Mouse (Mus musculus): ENCODE measurements around the gene Cyb5d1. TPM values are rescaled to one million over a fixed set of nuclear protein-coding genes. Genes with fewer than 3 reads are reported as not detected.

Cyb5d1 gene
- polyA plus RNA-seq, 2 experiments, result 7.3 to 8.3 TPM

DNA sequence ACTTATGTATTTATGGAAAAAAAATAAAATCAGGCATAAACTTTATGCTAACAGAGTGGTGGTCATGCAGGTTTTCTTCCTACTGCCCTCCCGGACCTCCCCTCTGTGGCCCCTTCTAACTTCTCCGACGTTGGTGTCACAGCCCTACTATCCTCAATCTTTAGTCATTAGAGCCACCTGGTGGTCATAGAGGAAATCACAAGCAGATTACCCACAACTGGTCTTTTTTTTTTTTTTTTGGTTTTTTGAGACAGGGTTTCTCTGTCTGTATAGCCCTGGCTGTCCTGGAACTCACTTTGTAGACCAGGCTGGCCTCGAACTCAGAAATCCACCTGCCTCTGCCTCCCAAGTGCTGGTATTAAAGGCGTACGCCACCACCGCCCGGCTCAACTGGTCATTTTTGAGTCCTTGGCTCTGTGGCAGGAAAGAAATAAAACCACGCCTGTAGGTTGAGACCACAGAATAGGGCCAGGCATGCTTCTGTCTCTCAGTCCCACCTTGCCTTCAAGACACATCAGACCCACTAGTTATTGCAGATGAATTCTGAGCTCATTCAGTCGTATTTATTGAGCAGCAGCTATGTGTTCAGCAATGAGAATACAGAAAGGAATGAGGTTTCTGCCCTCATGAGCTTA, 4.9 kb downstream of the Cyb5d1 start:
- Histone ChIP-seq H3K9ac (replicated peaks) (no peak overlapping the region), H3K27me3 (ENCODE audit: control insufficient read depth, insufficient read depth, low read length) (no peaks in the 10 kb centered on the region), H3K4me2 (ENCODE audit: low read depth) (no peak overlapping the region), H3K27ac (no peak overlapping the region), H3K4me3 (ENCODE audit: insufficient read depth in 1 of 2, low read depth in 2 of 2, low read length in 2 of 2) (no peak overlapping the region), H3K9me3 (ENCODE audit: control insufficient read depth, low read length) (no peaks in the 10 kb centered on the region), H3K4me1 (replicated peaks; ENCODE audit: control insufficient read depth in 2 of 2, insufficient read depth in 2 of 2, low read length in 1 of 2) (peaks cover 0 to 3% of the 10 kb centered on the region in 2 experiments; a peak in 2 of 4 replicates), H3K36me3 (replicated peaks; ENCODE audit: control insufficient read depth, insufficient read depth, low read depth) (no peaks in the 10 kb centered on the region)
- ATAC-seq (ENCODE audit: insufficient read depth) (no peak), DNase-seq (ENCODE audit: low read depth in 3 of 3, low spot score in 3 of 3) (peak in 2 of 3 experiments; percentile 60 to 66)
- TF ChIP-seq EP300 (IDR thresholded peaks at IDR 0.05; ENCODE audit: low read depth) (no peak), CTCF (IDR thresholded peaks at IDR 0.05; ENCODE audit: low read depth) (peak; percentile 78)
- WGBS (ENCODE audit: insufficient replicate concordance), result 42% methylated on average over 10 of the region's 10 CpGs

DNA sequence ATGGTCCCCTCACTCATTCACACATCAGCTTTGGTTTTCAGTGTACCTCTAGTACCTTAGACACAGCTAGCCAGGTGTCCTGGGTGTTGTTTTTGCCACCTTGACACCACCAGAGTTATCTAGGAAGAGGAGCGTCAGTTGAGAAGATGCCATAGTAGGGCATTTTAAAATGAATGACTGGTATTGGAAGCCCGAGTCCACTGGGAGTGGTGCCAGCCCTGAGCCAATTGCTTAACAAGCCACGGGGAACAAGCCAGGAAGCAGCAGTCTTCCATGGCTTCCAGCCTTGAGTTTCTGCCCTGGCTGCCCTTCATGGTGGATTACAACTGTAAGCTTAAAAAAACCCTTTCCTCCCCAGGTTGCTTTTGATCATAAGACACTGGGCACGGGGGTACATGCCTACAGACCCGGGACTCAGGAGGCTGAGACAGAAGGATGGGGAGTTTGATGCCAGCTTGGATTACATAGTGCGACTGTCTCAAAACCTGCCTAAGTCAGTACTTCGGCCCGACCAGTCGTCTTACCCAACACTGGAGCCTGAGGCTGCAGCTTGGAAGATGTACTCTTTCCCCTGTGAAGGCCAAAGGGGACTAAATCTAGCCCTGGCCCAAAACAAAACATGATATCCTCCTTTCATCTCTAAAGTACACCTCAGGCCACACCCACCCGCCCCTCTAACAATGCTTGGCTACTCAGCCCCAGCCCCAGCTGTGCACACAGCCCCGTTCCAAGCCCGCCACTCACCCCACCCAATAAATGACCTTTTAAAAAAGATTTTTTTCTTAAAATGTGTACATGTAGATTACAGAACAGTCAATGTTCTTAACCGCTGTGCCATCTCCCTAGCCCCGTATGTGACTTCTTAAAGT, 5.7 kb downstream of the Cyb5d1 start:
- DNase-seq (ENCODE audit: low read depth in 3 of 3, low spot score in 3 of 3) (no peak), ATAC-seq (ENCODE audit: insufficient read depth) (no peak)
- Histone ChIP-seq H3K4me3 (ENCODE audit: insufficient read depth in 1 of 2, low read depth in 2 of 2, low read length in 2 of 2) (no peak overlapping the region), H3K9ac (replicated peaks) (no peak overlapping the region), H3K4me1 (replicated peaks; ENCODE audit: control insufficient read depth in 2 of 2, insufficient read depth in 2 of 2, low read length in 1 of 2) (peaks cover 0 to 3% of the 10 kb centered on the region in 2 experiments; a peak in 2 of 4 replicates), H3K4me2 (ENCODE audit: low read depth) (no peak overlapping the region), H3K36me3 (replicated peaks; ENCODE audit: control insufficient read depth, insufficient read depth, low read depth) (no peaks in the 10 kb centered on the region), H3K9me3 (ENCODE audit: control insufficient read depth, low read length) (no peaks in the 10 kb centered on the region), H3K27ac (no peak overlapping the region), H3K27me3 (ENCODE audit: control insufficient read depth, insufficient read depth, low read length) (no peaks in the 10 kb centered on the region)
- WGBS (ENCODE audit: insufficient replicate concordance), result 64% methylated on average over 14 of the region's 14 CpGs
- no peak for TF ChIP-seq CTCF (IDR thresholded peaks at IDR 0.05; ENCODE audit: low read depth)
- TF ChIP-seq EP300 (IDR thresholded peaks at IDR 0.05; ENCODE audit: low read depth), result no peak

GRCm38 (mm10) chr11:69388680-69389079, 6.8 kb downstream of the Cyb5d1 start:
- Histone ChIP-seq H3K9me3 (ENCODE audit: control insufficient read depth, low read length) (no peaks in the 10 kb centered on the region), H3K4me1 (replicated peaks; ENCODE audit: control insufficient read depth in 2 of 2, insufficient read depth in 2 of 2, low read length in 1 of 2) (no peaks in the 10 kb centered on the region), H3K27ac (no peak overlapping the region), H3K4me2 (ENCODE audit: low read depth) (no peak overlapping the region), H3K9ac (replicated peaks) (no peak overlapping the region), H3K27me3 (ENCODE audit: control insufficient read depth, insufficient read depth, low read length) (no peaks in the 10 kb centered on the region), H3K4me3 (ENCODE audit: insufficient read depth in 1 of 2, low read depth in 2 of 2, low read length in 2 of 2) (no peak overlapping the region), H3K36me3 (replicated peaks; ENCODE audit: control insufficient read depth, insufficient read depth, low read depth) (no peaks in the 10 kb centered on the region)
- DNase-seq (ENCODE audit: low read depth in 3 of 3, low spot score in 3 of 3) (no peak), ATAC-seq (ENCODE audit: insufficient read depth) (no peak)
- 88% methylated on average over 4 of the region's 4 CpGs for WGBS (ENCODE audit: insufficient replicate concordance)
- TF ChIP-seq CTCF (IDR thresholded peaks at IDR 0.05; ENCODE audit: low read depth), result no peak
- TF ChIP-seq EP300 (IDR thresholded peaks at IDR 0.05; ENCODE audit: low read depth), result no peak

DNA sequence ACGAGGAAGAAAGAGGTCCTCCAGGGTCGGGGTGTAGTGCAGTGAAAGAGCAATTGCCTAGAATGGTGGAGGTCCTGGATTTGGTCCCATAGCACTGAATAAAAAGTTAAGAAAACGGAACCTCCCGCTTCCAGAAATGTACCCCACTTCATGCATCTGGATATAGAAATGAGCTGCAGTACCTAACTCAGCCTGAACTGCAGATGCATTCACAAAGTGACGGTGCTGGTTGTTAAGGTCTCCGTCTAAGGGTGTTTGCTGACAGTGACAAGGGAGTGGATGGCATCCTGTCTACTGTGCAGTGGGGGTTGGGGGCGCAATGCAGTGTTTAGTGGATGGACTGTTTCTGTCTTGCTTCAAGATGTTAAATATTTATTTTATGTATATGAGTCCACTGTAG, 8.7 kb downstream of the Cyb5d1 start:
- H3K4me2 ChIP-seq (ENCODE audit: low read depth), result no peak overlapping the region
- 69% methylated on average over 7 of the region's 7 CpGs for WGBS (ENCODE audit: insufficient replicate concordance)
- no peak overlapping the region for H3K4me3 ChIP-seq (ENCODE audit: insufficient read depth in 1 of 2, low read depth in 2 of 2, low read length in 2 of 2)
- no peaks in the 10 kb centered on the region for H3K36me3 ChIP-seq (replicated peaks; ENCODE audit: control insufficient read depth, insufficient read depth, low read depth)
- H3K9me3 ChIP-seq (ENCODE audit: control insufficient read depth, low read length), result no peaks in the 10 kb centered on the region
- no peaks in the 10 kb centered on the region for H3K27me3 ChIP-seq (ENCODE audit: control insufficient read depth, insufficient read depth, low read length)
- H3K9ac ChIP-seq (replicated peaks), result no peak overlapping the region
- ATAC-seq (ENCODE audit: insufficient read depth) (no peak), DNase-seq (ENCODE audit: low read depth in 3 of 3, low spot score in 3 of 3) (no peak)
- TF ChIP-seq CTCF (IDR thresholded peaks at IDR 0.05; ENCODE audit: low read depth) (0 out of 2 replicates have a peak, but pooled peaks have one; percentile 17), EP300 (IDR thresholded peaks at IDR 0.05; ENCODE audit: low read depth) (no peak)
- H3K27ac ChIP-seq, result no peak overlapping the region
- H3K4me1 ChIP-seq (replicated peaks; ENCODE audit: control insufficient read depth in 2 of 2, insufficient read depth in 2 of 2, low read length in 1 of 2), result no peaks in the 10 kb centered on the region

DNA sequence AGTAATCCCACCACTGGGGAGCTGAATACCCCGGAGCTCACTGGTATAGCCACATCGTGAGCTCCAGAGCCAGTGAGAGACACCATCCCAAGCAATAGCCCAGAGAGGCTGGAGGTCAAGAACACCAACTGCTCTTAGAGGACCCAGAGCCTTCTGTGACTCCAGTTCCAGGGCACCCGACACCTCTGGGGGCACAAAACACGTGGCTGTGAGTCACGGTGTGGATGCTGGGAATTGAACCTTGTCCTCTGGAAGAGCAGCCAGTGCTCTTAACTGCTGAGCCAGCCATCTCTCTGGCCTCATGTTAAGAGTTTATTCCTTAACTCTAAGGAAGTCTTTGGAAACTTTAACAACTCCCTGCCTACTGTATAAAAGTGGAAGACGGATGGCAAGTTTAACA, 10.5 kb downstream of the Cyb5d1 start:
- Histone ChIP-seq H3K4me1 (replicated peaks; ENCODE audit: control insufficient read depth in 2 of 2, insufficient read depth in 2 of 2, low read length in 1 of 2) (peaks cover 0 to 3% of the 10 kb centered on the region in 2 experiments; a peak in 2 of 4 replicates), H3K4me2 (ENCODE audit: low read depth) (no peak overlapping the region), H3K27ac (no peak overlapping the region), H3K36me3 (replicated peaks; ENCODE audit: control insufficient read depth, insufficient read depth, low read depth) (no peaks in the 10 kb centered on the region), H3K4me3 (ENCODE audit: insufficient read depth in 1 of 2, low read depth in 2 of 2, low read length in 2 of 2) (no peak overlapping the region), H3K9ac (replicated peaks) (no peak overlapping the region), H3K9me3 (ENCODE audit: control insufficient read depth, low read length) (no peaks in the 10 kb centered on the region), H3K27me3 (ENCODE audit: control insufficient read depth, insufficient read depth, low read length) (no peaks in the 10 kb centered on the region)
- no peak for TF ChIP-seq EP300 (IDR thresholded peaks at IDR 0.05; ENCODE audit: low read depth)
- TF ChIP-seq CTCF (IDR thresholded peaks at IDR 0.05; ENCODE audit: low read depth), result no peak
- ATAC-seq (ENCODE audit: insufficient read depth), result no peak
- DNase-seq (ENCODE audit: low read depth in 3 of 3, low spot score in 3 of 3), result no peak
- WGBS (ENCODE audit: insufficient replicate concordance), result 64% methylated on average over 6 of the region's 6 CpGs

Data from liver, embryonic 14.5 days (tissue).